Comparison of ENCODE assay signal across 25 mouse cellular contexts in genomic region chr15:103551053-103551452, GRCm38 (mm10). TPM values are rescaled to one million over a fixed set of nuclear protein-coding genes. Genes with fewer than 3 reads are reported as not detected.
DNase-seq lines count a peak whose midpoint lies in the region; ATAC-seq and TF ChIP-seq lines count a peak whose summit lies in the region.
"Had no signal": no experiment of that assay in that cellular context is flagged by ENCODE, and none has a peak within 500 bp of the region (broad histone marks: within the 10 kb centered on the region; RNA-seq: fewer than 3 reads in every experiment).

No protein-coding gene starts in this region.

- no peak for TF ChIP-seq POLR2A in limb, embryonic 14.5 days (IDR thresholded peaks at IDR 0.05; ENCODE audit: borderline replicate concordance, extremely low read depth, insufficient read depth, insufficient read length)

- H3K4me2 ChIP-seq in forebrain, embryonic 12.5 days: no peak overlapping the region
- H3K4me2 ChIP-seq in forebrain, embryonic 13.5 days: no peak overlapping the region
- H3K4me2 ChIP-seq in limb, embryonic 11.5 days (ENCODE audit: low read depth, severe bottlenecking): no peak overlapping the region
- H3K4me2 ChIP-seq in limb, embryonic 14.5 days (replicated peaks; ENCODE audit: low read depth, low read length, severe bottlenecking): no peak overlapping the region
- H3K4me2 ChIP-seq: embryonic facial prominence, embryonic 15.5 days; heart, embryonic 11.5 days; heart, embryonic 15.5 days; hindbrain, embryonic 14.5 days had no signal

- no peak overlapping the region for H3K27ac ChIP-seq in forebrain, embryonic 12.5 days
- H3K27ac ChIP-seq in forebrain, embryonic 13.5 days: no peak overlapping the region
- H3K27ac ChIP-seq in limb, embryonic 11.5 days (replicated peaks; ENCODE audit: low read depth, low read length): no peak overlapping the region
- no peak overlapping the region for H3K27ac ChIP-seq in limb, embryonic 10.5 days
- no peak overlapping the region for H3K27ac ChIP-seq in limb, embryonic 14.5 days (replicated peaks; ENCODE audit: low read depth, low read length)
- H3K27ac ChIP-seq: embryonic facial prominence, embryonic 15.5 days; heart, embryonic 15.5 days; hindbrain, embryonic 14.5 days had no signal

- no peaks in the 10 kb centered on the region for H3K4me1 ChIP-seq in forebrain, embryonic 12.5 days
- H3K4me1 ChIP-seq in forebrain, embryonic 13.5 days: no peaks in the 10 kb centered on the region
- H3K4me1 ChIP-seq in limb, embryonic 11.5 days (ENCODE audit: control insufficient read depth, insufficient read depth, low read length): no peaks in the 10 kb centered on the region
- H3K4me1 ChIP-seq in limb, embryonic 10.5 days: no peaks in the 10 kb centered on the region
- no peaks in the 10 kb centered on the region for H3K4me1 ChIP-seq in limb, embryonic 14.5 days (ENCODE audit: control insufficient read depth, insufficient read depth, low read length)
- H3K4me1 ChIP-seq: embryonic facial prominence, embryonic 15.5 days; heart, embryonic 15.5 days had no signal

- ATAC-seq in forebrain, embryonic 12.5 days (ENCODE audit: low FRiP score): 0 out of 2 replicates have a peak, but pooled peaks have one; percentile 23
- no peak for ATAC-seq in forebrain, embryonic 13.5 days
- ATAC-seq in limb, embryonic 11.5 days (ENCODE audit: insufficient number of reproducible peaks, low FRiP score, low TSS enrichment, low read depth): 0 out of 2 replicates have a peak, but pooled peaks have one; percentile 57
- peak; percentile 68; the same call in 1 of the 2 replicates for ATAC-seq in limb, embryonic 14.5 days (ENCODE audit: low FRiP score, low read depth)

- H3K27me3 ChIP-seq in forebrain, embryonic 12.5 days: no peaks in the 10 kb centered on the region
- no peaks in the 10 kb centered on the region for H3K27me3 ChIP-seq in forebrain, embryonic 13.5 days
- H3K27me3 ChIP-seq in limb, embryonic 11.5 days (ENCODE audit: control insufficient read depth, insufficient read depth, low read length): no peaks in the 10 kb centered on the region
- no peaks in the 10 kb centered on the region for H3K27me3 ChIP-seq in limb, embryonic 10.5 days (ENCODE audit: low read depth, poor library complexity, severe bottlenecking)
- no peaks in the 10 kb centered on the region for H3K27me3 ChIP-seq in limb, embryonic 14.5 days (ENCODE audit: control insufficient read depth, insufficient read depth, low read length)
- H3K27me3 ChIP-seq: embryonic facial prominence, embryonic 15.5 days; heart, embryonic 15.5 days had no signal

- WGBS in forebrain, embryonic 12.5 days: 53% methylated on average over 1 of the region's 1 CpGs
- 33% methylated on average over 1 of the region's 1 CpGs for WGBS in forebrain, embryonic 13.5 days
- WGBS in limb, embryonic 11.5 days: 10% methylated on average over 1 of the region's 1 CpGs
- 30% methylated on average over 1 of the region's 1 CpGs for WGBS in limb, embryonic 10.5 days
- WGBS in limb, embryonic 14.5 days: 4% methylated on average over 1 of the region's 1 CpGs

- DNase-seq in limb, embryonic 11.5 days (ENCODE audit: low spot score): peak; percentile 20
- no peak for DNase-seq in limb, embryonic 10.5 days (ENCODE audit: low spot score)
- peak; percentile 30 for DNase-seq in embryo, embryonic 11 days
- peak; percentile 17 for DNase-seq in limb, embryonic 14.5 days (ENCODE audit: low spot score)
- no peak for DNase-seq in thymus, postnatal 10 days (ENCODE audit: low spot score in 2 of 2)
- no peak for DNase-seq in layer of hippocampus, postnatal 25 days (ENCODE audit: extremely low spot score in 1 of 2, low spot score in 1 of 2)
- DNase-seq: adrenal gland, adult 2 months; adrenal gland, postnatal 25 days; cerebellum, adult 18-20 months; cerebellum, adult 9-11 months; cerebellum, postnatal 36 days; gastrocnemius, postnatal 36 days; heart, adult 18-20 months; heart, postnatal 14 days had no signal

- H3K9me3 ChIP-seq in forebrain, embryonic 12.5 days: no peaks in the 10 kb centered on the region
- no peaks in the 10 kb centered on the region for H3K9me3 ChIP-seq in forebrain, embryonic 13.5 days (replicated peaks)
- H3K9me3 ChIP-seq in limb, embryonic 11.5 days (ENCODE audit: control insufficient read depth, low read length): no peaks in the 10 kb centered on the region
- no peaks in the 10 kb centered on the region for H3K9me3 ChIP-seq in limb, embryonic 10.5 days (replicated peaks)
- H3K9me3 ChIP-seq in limb, embryonic 14.5 days (ENCODE audit: control insufficient read depth, low read length): no peaks in the 10 kb centered on the region
- H3K9me3 ChIP-seq: embryonic facial prominence, embryonic 15.5 days; heart, embryonic 15.5 days had no signal

- no peaks in the 10 kb centered on the region for H3K36me3 ChIP-seq in forebrain, embryonic 12.5 days (replicated peaks)
- H3K36me3 ChIP-seq in forebrain, embryonic 13.5 days (ENCODE audit: poor library complexity, severe bottlenecking): no peaks in the 10 kb centered on the region
- H3K36me3 ChIP-seq in limb, embryonic 11.5 days (ENCODE audit: control insufficient read depth, insufficient read depth, low read length): no peaks in the 10 kb centered on the region
- H3K36me3 ChIP-seq in limb, embryonic 10.5 days: no peaks in the 10 kb centered on the region
- H3K36me3 ChIP-seq in limb, embryonic 14.5 days (ENCODE audit: control insufficient read depth, insufficient read depth, low read length): no peaks in the 10 kb centered on the region
- H3K36me3 ChIP-seq: embryonic facial prominence, embryonic 15.5 days; heart, embryonic 15.5 days had no signal

- no peak overlapping the region for H3K9ac ChIP-seq in forebrain, embryonic 12.5 days
- no peak overlapping the region for H3K9ac ChIP-seq in forebrain, embryonic 13.5 days
- H3K9ac ChIP-seq in limb, embryonic 11.5 days (ENCODE audit: low read length): no peak overlapping the region
- no peak overlapping the region for H3K9ac ChIP-seq in limb, embryonic 14.5 days (ENCODE audit: low read depth, low read length, severe bottlenecking)
- H3K9ac ChIP-seq: embryonic facial prominence, embryonic 15.5 days; heart, embryonic 15.5 days; hindbrain, embryonic 14.5 days had no signal

- no peak overlapping the region for H3K4me3 ChIP-seq in forebrain, embryonic 12.5 days (replicated peaks)
- no peak overlapping the region for H3K4me3 ChIP-seq in forebrain, embryonic 13.5 days
- no peak overlapping the region for H3K4me3 ChIP-seq in limb, embryonic 11.5 days (ENCODE audit: low read depth, low read length)
- H3K4me3 ChIP-seq in limb, embryonic 10.5 days: no peak overlapping the region
- no peak overlapping the region for H3K4me3 ChIP-seq in limb, embryonic 14.5 days (replicated peaks; ENCODE audit: low read length)
- H3K4me3 ChIP-seq: embryonic facial prominence, embryonic 15.5 days; erythroblast, embryonic 14.5 days; heart, embryonic 15.5 days had no signal

RNA-seq across cellular contexts. Expression of gene Ppp1r1a, which starts 13.2 kb away (rescaled TPM):
- polyA plus RNA-seq in forebrain, embryonic 12.5 days (2016; fragmentation: Nextera tagmentation; extraction: Ambion mirVana): 55.9 and 57.7 TPM in 2 replicates
- polyA plus RNA-seq in forebrain, embryonic 13.5 days (2015; fragmentation: Nextera tagmentation; extraction: Ambion mirVana): 82.3 and 85.8 TPM in 2 replicates
- 8.4 and 10.3 TPM in 2 replicates for polyA plus RNA-seq in limb, embryonic 11.5 days (2014; fragmentation: Nextera tagmentation; extraction: Ambion mirVana)
- 3.5 and 6.5 TPM in 2 replicates for polyA plus RNA-seq in limb, embryonic 10.5 days (2016; fragmentation: Nextera tagmentation; extraction: Ambion mirVana)
- polyA plus RNA-seq in limb, embryonic 14.5 days (2012; rRNA removed): 6.3 and 6.7 TPM in 2 replicates
- 9.6 and 11.2 TPM in 2 replicates for polyA plus RNA-seq in limb, embryonic 14.5 days (2014; fragmentation: Nextera tagmentation; extraction: Ambion mirVana)
- total RNA-seq in layer of hippocampus, postnatal 25 days (2021): 100 to 1,000 TPM; 131 to 135 TPM
- total RNA-seq: hematopoietic stem cell, adult 5-6 weeks had no signal
- polyA plus RNA-seq: erythroblast, embryonic 14.5 days had no signal

RNA-seq across cellular contexts. Expression of gene Glycam1, which starts 13.8 kb away (rescaled TPM):
- polyA plus RNA-seq in forebrain, embryonic 12.5 days (2016; fragmentation: Nextera tagmentation; extraction: Ambion mirVana): not detected in 2 replicates
- polyA plus RNA-seq in forebrain, embryonic 13.5 days (2015; fragmentation: Nextera tagmentation; extraction: Ambion mirVana): not detected in 2 replicates
- polyA plus RNA-seq in limb, embryonic 11.5 days (2014; fragmentation: Nextera tagmentation; extraction: Ambion mirVana): not detected in 2 replicates
- polyA plus RNA-seq in limb, embryonic 10.5 days (2016; fragmentation: Nextera tagmentation; extraction: Ambion mirVana): not detected in 2 replicates
- polyA plus RNA-seq in limb, embryonic 14.5 days (2012; rRNA removed): not detected in 2 replicates
- not detected in 2 replicates for polyA plus RNA-seq in limb, embryonic 14.5 days (2014; fragmentation: Nextera tagmentation; extraction: Ambion mirVana)
- total RNA-seq in layer of hippocampus, postnatal 25 days (2021): 1 to 10 TPM; 1.7 to 2.6 TPM
- total RNA-seq: adrenal gland, adult 2 months; adrenal gland, postnatal 25 days; ES-E14; gastrocnemius, adult 8-10 months; gastrocnemius, postnatal 36 days; heart, postnatal 14 days; hematopoietic stem cell, adult 5-6 weeks had no signal
- polyA plus RNA-seq: adrenal gland, adult 2 months; embryonic facial prominence, embryonic 15.5 days; erythroblast, embryonic 14.5 days; forebrain, embryonic 11.5 days; heart, embryonic 11.5 days; heart, embryonic 15.5 days; hindbrain, embryonic 14.5 days had no signal

RNA-seq across cellular contexts. Expression of gene Pde1b, which starts 48.2 kb away (rescaled TPM):
- 42.7 and 45.8 TPM in 2 replicates for polyA plus RNA-seq in forebrain, embryonic 12.5 days (2016; fragmentation: Nextera tagmentation; extraction: Ambion mirVana)
- 60.5 and 61.6 TPM in 2 replicates for polyA plus RNA-seq in forebrain, embryonic 13.5 days (2015; fragmentation: Nextera tagmentation; extraction: Ambion mirVana)
- 3.0 and 3.5 TPM in 2 replicates for polyA plus RNA-seq in limb, embryonic 11.5 days (2014; fragmentation: Nextera tagmentation; extraction: Ambion mirVana)
- polyA plus RNA-seq in limb, embryonic 10.5 days (2016; fragmentation: Nextera tagmentation; extraction: Ambion mirVana): 2.0 and 2.9 TPM in 2 replicates
- polyA plus RNA-seq in limb, embryonic 14.5 days (2012; rRNA removed): 6.9 and 7.1 TPM in 2 replicates
- polyA plus RNA-seq in limb, embryonic 14.5 days (2014; fragmentation: Nextera tagmentation; extraction: Ambion mirVana): 4.4 TPM in 2 replicates
- total RNA-seq in layer of hippocampus, postnatal 25 days (2021): 10 to 100 TPM; 89.8 to 96.1 TPM

Comparison
In these comparisons a context has a peak if more than half of its experiments do, and no peak if none do; other contexts are left out.
1. DNase-seq: peak in limb, embryonic 11.5 days (single experiment), embryo, embryonic 11 days (single experiment) and limb, embryonic 14.5 days (single experiment); none in limb, embryonic 10.5 days (single experiment), thymus, postnatal 10 days (0 of 2) and layer of hippocampus, postnatal 25 days (0 of 2).